Mouse (Mus musculus): ENCODE measurements around the gene Strn. TPM values are rescaled to one million over a fixed set of nuclear protein-coding genes. Genes with fewer than 3 reads are reported as not detected.

The Strn gene
- polyA plus RNA-seq (2012; rRNA removed) = 1.1 and 2.3 TPM in 2 replicates

DNA sequence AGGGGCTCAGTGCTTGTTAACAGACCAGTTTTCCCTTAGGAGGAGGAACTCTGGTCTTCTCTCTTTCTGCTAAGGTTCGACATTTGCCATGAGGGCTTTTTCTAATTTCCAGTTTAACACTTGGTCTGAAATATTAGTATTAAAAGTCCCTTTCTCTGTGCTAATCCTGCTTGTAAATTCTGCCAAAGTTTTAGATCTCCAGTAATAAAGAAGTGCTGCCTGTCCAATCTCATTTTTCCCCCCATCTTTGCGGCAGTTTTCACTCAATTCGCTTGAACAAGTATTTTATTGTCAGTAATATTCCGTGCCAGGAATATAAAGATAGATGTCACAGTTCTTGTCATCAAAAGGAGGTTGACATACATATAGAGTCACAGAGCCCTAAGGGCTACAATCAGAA is at the start of gene Strn:
TSS of gene Strn (minus strand) at position 101 of the 400 bp plus-strand sequence.

Other genes starting within 250 kb of the Strn start
- 0.11 and 0.45 TPM in 2 replicates for gene Vit, start 229.1 kb downstream of the Strn start, polyA plus RNA-seq (2012; rRNA removed)
- gene Heatr5b, start 98.2 kb upstream of the Strn start, polyA plus RNA-seq (2012; rRNA removed) = 3.8 and 6.2 TPM in 2 replicates
- gene Gpatch11, start 98.4 kb upstream of the Strn start, polyA plus RNA-seq (2012; rRNA removed) = 2.1 and 3.0 TPM in 2 replicates
- gene Eif2ak2, start 145.4 kb upstream of the Strn start, polyA plus RNA-seq (2012; rRNA removed) = 0.16 and 0.60 TPM in 2 replicates
- not detected in 2 replicates for gene Sult6b1, start 169.8 kb upstream of the Strn start, polyA plus RNA-seq (2012; rRNA removed)
- gene Cebpzos, start 179.3 kb upstream of the Strn start, polyA plus RNA-seq (2012; rRNA removed) = 1.4 and 1.8 TPM in 2 replicates
- 0.17 and 0.39 TPM in 2 replicates for gene Cebpz, start 199.9 kb upstream of the Strn start, polyA plus RNA-seq (2012; rRNA removed)
- 1.6 and 1.8 TPM in 2 replicates for gene Ndufaf7, start 199.9 kb upstream of the Strn start, polyA plus RNA-seq (2012; rRNA removed)

Data from stomach, adult 2 months (tissue).